8 mouse cellular contexts compared by ENCODE assay signal in genomic region chr7:27508648-27509005, GRCm38 (mm10). TPM values are rescaled to one million over a fixed set of nuclear protein-coding genes. Genes with fewer than 3 reads are reported as not detected.
DNase-seq lines count a peak whose midpoint lies in the region; ATAC-seq and TF ChIP-seq lines count a peak whose summit lies in the region.

No protein-coding gene starts in this region.

- H3K27me3 ChIP-seq in liver, embryonic 16.5 days (ENCODE audit: control insufficient read depth, insufficient read depth, low read depth, low read length): no peaks in the 10 kb centered on the region
- H3K27me3 ChIP-seq in neural tube, embryonic 11.5 days (ENCODE audit: control insufficient read depth, insufficient read depth, low read length): no peaks in the 10 kb centered on the region

- H3K4me3 ChIP-seq in gastrocnemius, adult 2 months: peak overlapping the region; percentile 87
- H3K4me3 ChIP-seq in liver, embryonic 16.5 days (ENCODE audit: low read depth, low read length): peak overlapping the region; percentile 83
- peak overlapping the region; percentile 39; the same call in 1 of the 2 replicates for H3K4me3 ChIP-seq in neural tube, embryonic 11.5 days (ENCODE audit: low read depth, low read length)

- DNase-seq in 416B (ENCODE audit: low read depth) (peak; percentile 91), NIH3T3 (ENCODE audit: low read depth) (peak; percentile 84)
- DNase-seq in cerebellum, adult 9-11 months: peak; percentile 68
- DNase-seq in gastrocnemius, adult 2 months: peak; percentile 73
- DNase-seq in neural tube, embryonic 11.5 days (ENCODE audit: low spot score): peak; percentile 50
- DNase-seq in thymus, postnatal 25 days: peak; percentile 73

- H3K4me1 ChIP-seq in liver, embryonic 16.5 days (ENCODE audit: control insufficient read depth, low read depth, low read length): peaks cover 25% of the 10 kb centered on the region
- H3K4me1 ChIP-seq in neural tube, embryonic 11.5 days (ENCODE audit: control insufficient read depth, insufficient read depth, low read length): peaks cover 2% of the 10 kb centered on the region; the same call in 1 of the 2 replicates

- peak overlapping the region; percentile 72 for H3K9ac ChIP-seq in liver, embryonic 16.5 days (ENCODE audit: low read depth, low read length)
- H3K9ac ChIP-seq in neural tube, embryonic 11.5 days (ENCODE audit: low read length): no peak overlapping the region

- intact Hi-C loops in gastrocnemius, adult 2 months (cut with DNase I): loop anchor here (2.0 kb wide), 1 partner anchor 18 kb away; no protein-coding TSS in a partner anchor

- no peaks in the 10 kb centered on the region for H3K36me3 ChIP-seq in liver, embryonic 16.5 days (ENCODE audit: control insufficient read depth, insufficient read depth)
- H3K36me3 ChIP-seq in neural tube, embryonic 11.5 days (ENCODE audit: control insufficient read depth, insufficient read depth, low read length): no peaks in the 10 kb centered on the region

- peak; percentile 73 for ATAC-seq in inflammation-experienced regulatory T-cells, adult 6 months
- ATAC-seq in liver, embryonic 16.5 days (ENCODE audit: low read depth): peak; percentile 77
- ATAC-seq in neural tube, embryonic 11.5 days (ENCODE audit: insufficient read depth, low FRiP score, low TSS enrichment): peak; percentile 7; the same call in 1 of the 2 replicates

- 22% methylated on average over 6 of the region's 6 CpGs for WGBS in liver, embryonic 16.5 days (ENCODE audit: insufficient replicate concordance)
- WGBS in neural tube, embryonic 11.5 days: 23% methylated on average over 6 of the region's 6 CpGs

- TF ChIP-seq CTCF in gastrocnemius, adult 2 months (IDR thresholded peaks at IDR 0.05): peak; percentile 80

- H3K4me2 ChIP-seq in liver, embryonic 16.5 days (ENCODE audit: low read depth, low read length): peak overlapping the region; percentile 99
- H3K4me2 ChIP-seq in neural tube, embryonic 11.5 days (ENCODE audit: low read depth): peak overlapping the region; percentile 44

- peak overlapping the region; percentile 97 for H3K27ac ChIP-seq in gastrocnemius, adult 2 months
- H3K27ac ChIP-seq in liver, embryonic 16.5 days (ENCODE audit: low read length): peak overlapping the region; percentile 100
- H3K27ac ChIP-seq in neural tube, embryonic 11.5 days (ENCODE audit: low read depth, low read length): peak overlapping the region; percentile 86; the same call in 1 of the 2 replicates

- H3K9me3 ChIP-seq in liver, embryonic 16.5 days (replicated peaks; ENCODE audit: control insufficient read depth, low read length): no peaks in the 10 kb centered on the region
- H3K9me3 ChIP-seq in neural tube, embryonic 11.5 days (ENCODE audit: control insufficient read depth, low read length): no peaks in the 10 kb centered on the region

RNA-seq across cellular contexts. Expression of gene Prx, which starts 9.5 kb away (rescaled TPM):
- total RNA-seq in gastrocnemius, adult 2 months (2021): 1 to 10 TPM; 3.1 to 4.1 TPM
- polyA plus RNA-seq in inflammation-experienced regulatory T-cells, adult 6 months (2017; shearing (Covaris generic)): under 1 TPM; 0.24 to 0.52 (median 0.30) TPM
- 0.74 and 0.81 TPM in 2 replicates for polyA plus RNA-seq in liver, embryonic 16.5 days (2015; fragmentation: Nextera tagmentation; extraction: Ambion mirVana)
- polyA plus RNA-seq in neural tube, embryonic 11.5 days (2014; fragmentation: Nextera tagmentation; extraction: Ambion mirVana): 0.99 and 1.3 TPM in 2 replicates

RNA-seq across cellular contexts. Expression of gene Hipk4, which starts 14.4 kb away (rescaled TPM):
- under 1 TPM in 1 of 2 experiments, not detected in 1; 0.13 TPM for total RNA-seq in gastrocnemius, adult 2 months (2021)
- polyA plus RNA-seq in inflammation-experienced regulatory T-cells, adult 6 months (2017; shearing (Covaris generic)): under 1 TPM; 0.20 to 0.33 (median 0.23) TPM
- 0.09 TPM in 1 of 2 replicates, not detected in the other for polyA plus RNA-seq in liver, embryonic 16.5 days (2015; fragmentation: Nextera tagmentation; extraction: Ambion mirVana)
- polyA plus RNA-seq in neural tube, embryonic 11.5 days (2014; fragmentation: Nextera tagmentation; extraction: Ambion mirVana): 0.30 and 0.50 TPM in 2 replicates

RNA-seq across cellular contexts. Expression of gene Sertad1, which starts 21.9 kb away (rescaled TPM):
- total RNA-seq in gastrocnemius, adult 2 months (2021): 1 to 10 TPM; 5.5 to 9.1 TPM
- 10 to 100 TPM; 38.7 to 44.4 (median 40.2) TPM for polyA plus RNA-seq in inflammation-experienced regulatory T-cells, adult 6 months (2017; shearing (Covaris generic))
- polyA plus RNA-seq in liver, embryonic 16.5 days (2015; fragmentation: Nextera tagmentation; extraction: Ambion mirVana): 29.2 and 31.6 TPM in 2 replicates
- 17.0 and 18.4 TPM in 2 replicates for polyA plus RNA-seq in neural tube, embryonic 11.5 days (2014; fragmentation: Nextera tagmentation; extraction: Ambion mirVana)

RNA-seq across cellular contexts. Expression of gene Sertad3, which starts 35.1 kb away (rescaled TPM):
- total RNA-seq in gastrocnemius, adult 2 months (2021): 1 to 10 TPM; 3.3 to 7.1 TPM
- polyA plus RNA-seq in inflammation-experienced regulatory T-cells, adult 6 months (2017; shearing (Covaris generic)): 10 to 100 TPM; 37.6 to 53.5 (median 42.6) TPM
- polyA plus RNA-seq in liver, embryonic 16.5 days (2015; fragmentation: Nextera tagmentation; extraction: Ambion mirVana): 35.5 and 37.6 TPM in 2 replicates
- polyA plus RNA-seq in neural tube, embryonic 11.5 days (2014; fragmentation: Nextera tagmentation; extraction: Ambion mirVana): 22.8 and 24.0 TPM in 2 replicates

RNA-seq across cellular contexts. Expression of gene Pld3, which starts 44.4 kb away (rescaled TPM):
- 10 to 100 TPM; 14.5 to 17.2 TPM for total RNA-seq in gastrocnemius, adult 2 months (2021)
- 100 to 1,000 TPM; 155 to 246 (median 192) TPM for polyA plus RNA-seq in inflammation-experienced regulatory T-cells, adult 6 months (2017; shearing (Covaris generic))
- polyA plus RNA-seq in liver, embryonic 16.5 days (2015; fragmentation: Nextera tagmentation; extraction: Ambion mirVana): 85.0 and 101 TPM in 2 replicates
- polyA plus RNA-seq in neural tube, embryonic 11.5 days (2014; fragmentation: Nextera tagmentation; extraction: Ambion mirVana): 72.0 and 73.9 TPM in 2 replicates

Comparison
In these comparisons a context has a peak if more than half of its experiments do, and no peak if none do; other contexts are left out.
1. Peak in every context shown above with its lines: DNase-seq, ATAC-seq, H3K4me3 ChIP-seq and H3K27ac ChIP-seq.
2. ATAC-seq: peak in every context shown above with its lines; median percentile 77 in liver, embryonic 16.5 days; 73 in inflammation-experienced regulatory T-cells, adult 6 months; 7 in neural tube, embryonic 11.5 days.